Mouse (Mus musculus): ENCODE data around the gene 1810013L24Rik. TPM values are rescaled to one million over a fixed set of nuclear protein-coding genes. Genes with fewer than 3 reads are reported as not detected.

1810013L24Rik gene
- polyA plus RNA-seq, 1 experiment from 2014 or later, result 21.6 TPM

DNA sequence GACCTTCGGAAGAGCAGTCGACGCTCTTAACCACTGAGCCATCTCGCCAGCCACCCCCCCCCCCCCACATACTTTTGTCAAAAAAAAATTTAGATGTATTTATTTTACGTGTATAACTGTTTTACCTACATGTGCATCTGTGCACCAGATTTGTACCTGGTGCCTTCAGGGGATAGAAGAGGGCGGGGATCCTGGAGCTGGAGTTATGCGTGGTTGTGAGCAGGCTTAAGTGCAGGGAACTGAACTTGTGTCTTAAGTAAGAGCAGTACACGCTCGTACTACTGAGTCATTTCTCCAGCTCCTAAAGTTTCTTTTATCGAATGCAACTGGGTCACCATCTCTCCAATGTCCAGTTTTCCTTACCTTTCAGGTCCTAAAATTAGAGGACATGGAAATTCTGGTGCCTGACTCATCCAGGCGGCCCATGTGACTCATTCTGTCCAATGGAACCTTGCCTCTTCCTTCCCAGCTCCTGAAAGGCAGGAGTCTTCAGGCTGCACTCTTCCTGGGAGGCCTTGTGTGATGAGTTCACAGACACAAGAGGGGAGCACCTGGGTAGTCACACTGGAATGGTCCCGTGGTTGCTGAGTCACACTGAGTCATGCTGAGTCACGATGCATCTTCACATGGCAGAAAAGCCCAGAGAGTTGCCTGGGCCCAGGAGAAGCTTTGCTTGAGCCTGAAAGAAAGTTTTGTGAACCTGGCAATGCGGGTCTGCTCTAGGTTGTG is 19.3 kb upstream of the 1810013L24Rik start:
- Histone ChIP-seq H3K27ac (replicated peaks) (no peak overlapping the region), H3K27me3 (no peaks in the 10 kb centered on the region), H3K36me3 (no peaks in the 10 kb centered on the region), H3K4me2 (replicated peaks) (no peak overlapping the region), H3K9ac (no peak overlapping the region), H3K9me3 (replicated peaks) (no peaks in the 10 kb centered on the region), H3K4me3 (replicated peaks) (no peak overlapping the region), H3K4me1 (no peaks in the 10 kb centered on the region)
- ATAC-seq (ENCODE audit: insufficient number of reproducible peaks, low FRiP score, low TSS enrichment, low read depth), result no peak
- 85% methylated on average over 14 of the region's 14 CpGs for WGBS

- no peak for ATAC-seq (ENCODE audit: insufficient number of reproducible peaks, low FRiP score, low TSS enrichment, low read depth)
- no peak overlapping the region for H3K9ac ChIP-seq
- 79% methylated on average over 4 of the region's 4 CpGs for WGBS
- H3K36me3 ChIP-seq, result no peaks in the 10 kb centered on the region
- H3K4me2 ChIP-seq (replicated peaks), result no peak overlapping the region
- no peaks in the 10 kb centered on the region for H3K9me3 ChIP-seq (replicated peaks)
- H3K27ac ChIP-seq (replicated peaks), result no peak overlapping the region
- H3K4me1 ChIP-seq, result no peaks in the 10 kb centered on the region
- no peaks in the 10 kb centered on the region for H3K27me3 ChIP-seq
- no peak overlapping the region for H3K4me3 ChIP-seq (replicated peaks)
Observed at GRCm38 (mm10) chr16:8817872-8818271, 12.0 kb upstream of the 1810013L24Rik start.

- H3K4me2 ChIP-seq (replicated peaks), result no peak overlapping the region
- WGBS, result 47% methylated on average over 1 of the region's 1 CpGs
- H3K4me1 ChIP-seq, result no peaks in the 10 kb centered on the region
- no peak for ATAC-seq (ENCODE audit: insufficient number of reproducible peaks, low FRiP score, low TSS enrichment, low read depth)
- no peaks in the 10 kb centered on the region for H3K9me3 ChIP-seq (replicated peaks)
- H3K4me3 ChIP-seq (replicated peaks), result no peak overlapping the region
- H3K27me3 ChIP-seq, result no peaks in the 10 kb centered on the region
- no peak overlapping the region for H3K9ac ChIP-seq
- no peak overlapping the region for H3K27ac ChIP-seq (replicated peaks)
- H3K36me3 ChIP-seq, result no peaks in the 10 kb centered on the region
Observed at GRCm38 (mm10) chr16:8821429-8821828, 8.5 kb upstream of the 1810013L24Rik start.

DNA sequence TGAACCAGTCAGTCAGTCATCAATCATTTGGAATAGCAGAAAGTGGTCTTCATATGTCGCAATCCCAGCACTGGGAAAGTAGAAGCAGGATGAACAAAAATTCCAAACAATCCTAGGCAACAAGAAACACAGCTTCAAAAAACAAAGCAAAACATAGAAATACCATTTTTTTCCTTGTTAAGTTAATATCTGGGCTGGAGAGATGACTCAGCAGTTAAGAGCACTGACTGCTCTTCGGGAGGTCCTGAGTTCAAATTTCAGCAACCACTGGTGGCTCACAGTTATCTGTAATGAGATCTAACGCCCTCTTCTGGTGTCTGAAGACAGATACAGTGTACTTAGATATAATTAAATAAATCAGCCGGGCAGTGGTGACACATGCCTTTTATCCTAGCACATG is 7.3 kb upstream of the 1810013L24Rik start:
- Histone ChIP-seq H3K27me3 (no peaks in the 10 kb centered on the region), H3K4me2 (replicated peaks) (no peak overlapping the region), H3K9me3 (replicated peaks) (no peaks in the 10 kb centered on the region), H3K9ac (no peak overlapping the region), H3K4me3 (replicated peaks) (no peak overlapping the region), H3K27ac (replicated peaks) (no peak overlapping the region), H3K36me3 (no peaks in the 10 kb centered on the region), H3K4me1 (no peaks in the 10 kb centered on the region)
- WGBS, result 81% methylated on average over 4 of the region's 4 CpGs
- no peak for ATAC-seq (ENCODE audit: insufficient number of reproducible peaks, low FRiP score, low TSS enrichment, low read depth)

DNA sequence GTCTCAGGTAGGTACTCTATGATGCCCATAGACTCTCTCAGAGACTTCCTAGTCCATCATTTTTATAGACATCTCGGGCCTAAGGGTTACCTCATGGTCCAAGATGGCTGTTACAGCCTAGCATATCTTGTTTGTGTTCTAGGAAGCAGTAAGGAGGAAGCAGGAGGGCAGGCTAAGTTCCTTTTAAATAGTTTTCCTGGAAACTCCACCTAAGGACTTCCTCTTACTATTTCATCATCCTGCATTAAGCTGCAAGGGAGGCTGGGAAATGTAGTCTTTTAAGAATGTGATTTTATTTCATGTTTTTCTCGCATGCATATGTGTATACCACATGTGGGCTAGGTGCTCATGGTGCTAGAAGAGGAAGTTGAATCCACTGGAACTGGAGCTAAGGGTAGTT is 6.2 kb upstream of the 1810013L24Rik start:
- H3K4me1 ChIP-seq, result no peaks in the 10 kb centered on the region
- no peaks in the 10 kb centered on the region for H3K27me3 ChIP-seq
- H3K9me3 ChIP-seq (replicated peaks), result no peaks in the 10 kb centered on the region
- ATAC-seq (ENCODE audit: insufficient number of reproducible peaks, low FRiP score, low TSS enrichment, low read depth), result no peak
- H3K27ac ChIP-seq (replicated peaks), result no peak overlapping the region
- H3K36me3 ChIP-seq, result no peaks in the 10 kb centered on the region
- no peak overlapping the region for H3K4me2 ChIP-seq (replicated peaks)
- WGBS, result 57% methylated on average over 2 of the region's 2 CpGs
- H3K9ac ChIP-seq, result no peak overlapping the region
- no peak overlapping the region for H3K4me3 ChIP-seq (replicated peaks)

- H3K4me3 ChIP-seq (replicated peaks), result no peak overlapping the region
- peaks cover 10% of the 10 kb centered on the region for H3K4me1 ChIP-seq
- H3K36me3 ChIP-seq, result 0 out of 2 replicates have a peak, but pooled peaks cover under 1% of the 10 kb centered on the region
- no peak for ATAC-seq (ENCODE audit: insufficient number of reproducible peaks, low FRiP score, low TSS enrichment, low read depth)
- no peak overlapping the region for H3K4me2 ChIP-seq (replicated peaks)
- no peak overlapping the region for H3K9ac ChIP-seq
- no peaks in the 10 kb centered on the region for H3K27me3 ChIP-seq
- H3K27ac ChIP-seq (replicated peaks), result no peak overlapping the region
- H3K9me3 ChIP-seq (replicated peaks), result no peaks in the 10 kb centered on the region
- WGBS, result 85% methylated on average over 7 of the region's 7 CpGs
Observed at GRCm38 (mm10) chr16:8827366-8827765, 2.5 kb upstream of the 1810013L24Rik start.

DNA sequence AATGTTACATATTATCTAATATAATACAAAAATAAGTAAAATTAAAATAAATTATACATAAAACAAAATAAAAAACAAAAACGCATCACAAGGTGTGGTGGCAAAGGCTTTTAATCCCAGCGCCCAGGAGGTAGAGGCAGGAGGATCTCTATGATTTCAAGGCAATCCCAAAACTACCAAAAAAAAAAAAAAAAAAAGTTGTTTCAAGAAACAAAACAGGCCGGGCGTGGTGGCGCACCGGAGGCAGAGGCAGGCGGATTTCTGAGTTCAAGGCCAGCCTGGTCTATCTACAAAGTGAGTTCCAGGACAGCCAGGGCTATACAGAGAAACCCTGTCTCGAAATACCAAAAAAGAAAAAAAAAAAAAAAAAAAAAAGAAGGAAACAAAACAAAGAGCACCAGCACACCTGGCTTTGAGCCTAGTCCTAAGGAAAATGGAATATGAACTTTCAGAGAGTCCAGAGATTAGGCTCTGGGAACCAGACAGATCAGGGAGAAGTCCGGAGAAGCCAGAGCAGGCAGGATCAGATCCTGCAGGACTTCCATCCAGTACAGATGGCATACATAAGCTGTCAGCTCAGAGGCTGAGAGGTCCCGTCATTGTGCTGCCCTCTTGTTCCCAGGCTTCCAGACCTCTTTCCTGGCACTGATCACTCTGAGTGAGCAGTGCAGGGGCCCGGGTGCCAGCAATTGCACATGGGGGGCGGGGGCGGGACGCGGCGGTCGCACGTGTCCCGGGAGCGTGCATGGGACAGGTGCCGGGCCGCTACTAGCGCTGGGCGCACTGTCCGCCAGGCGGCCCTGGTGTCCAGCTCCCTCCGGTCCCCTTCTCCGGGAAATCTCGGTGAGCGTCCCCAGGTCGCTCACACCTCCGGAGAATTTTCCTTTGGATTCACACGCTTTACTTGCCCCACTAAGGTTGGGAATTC is 1.0 kb upstream of the 1810013L24Rik start:
- peak overlapping the region; percentile 98 for H3K4me3 ChIP-seq (replicated peaks)
- H3K27ac ChIP-seq (replicated peaks), result peak overlapping the region; percentile 94
- peak overlapping the region; percentile 98 for H3K4me2 ChIP-seq (replicated peaks)
- peak; percentile 15; the same call in 1 of the 2 replicates for ATAC-seq (ENCODE audit: insufficient number of reproducible peaks, low FRiP score, low TSS enrichment, low read depth)
- H3K4me1 ChIP-seq, result peaks cover 22% of the 10 kb centered on the region
- H3K27me3 ChIP-seq, result no peaks in the 10 kb centered on the region
- WGBS, result 8% methylated on average over 33 of the region's 33 CpGs
- H3K9me3 ChIP-seq (replicated peaks), result no peaks in the 10 kb centered on the region
- H3K36me3 ChIP-seq, result 0 out of 2 replicates have a peak, but pooled peaks cover 4% of the 10 kb centered on the region
- peak overlapping the region; percentile 59 for H3K9ac ChIP-seq

DNA sequence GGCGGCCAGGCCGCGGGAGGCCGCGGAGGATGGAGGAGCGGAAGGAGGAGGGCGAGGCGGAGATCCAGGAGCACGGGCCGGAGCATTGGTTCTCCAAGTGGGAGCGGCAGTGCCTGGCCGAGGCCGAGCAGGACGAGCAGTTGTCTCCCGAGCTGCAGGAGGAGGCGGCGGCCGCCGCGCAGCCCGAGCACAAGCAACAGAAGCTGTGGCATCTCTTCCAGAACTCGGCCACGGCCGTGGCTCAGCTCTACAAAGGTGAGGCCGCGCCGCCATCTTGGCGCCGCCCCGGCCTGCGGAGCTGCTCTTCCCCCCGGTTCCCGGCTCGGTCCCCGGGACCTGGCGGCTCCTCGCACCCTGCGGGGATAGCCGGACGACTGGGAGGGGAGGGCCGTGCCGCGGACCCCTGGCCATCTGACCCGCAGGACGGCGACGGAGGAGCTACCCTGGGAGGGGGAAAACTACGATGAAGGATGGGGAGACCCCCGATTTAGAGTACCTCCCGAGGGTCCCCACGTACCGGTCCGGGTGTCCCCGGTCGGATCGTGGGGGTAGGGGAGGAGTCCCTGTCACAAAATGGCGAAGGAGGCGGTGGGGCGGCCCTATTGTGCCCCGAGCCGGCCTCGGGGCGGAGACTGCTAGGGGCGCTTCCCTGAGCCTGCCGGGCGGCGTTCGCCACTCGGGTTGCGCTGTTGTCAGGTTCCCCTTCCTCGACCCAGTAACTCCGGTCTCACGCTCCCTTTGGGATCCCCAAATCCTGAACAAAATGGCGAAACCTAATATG is 721 bp downstream of the 1810013L24Rik start:
- under 1% methylated on average over 74 of the region's 74 CpGs for WGBS

GRCm38 (mm10) chr16:8831241-8831640 is 1.3 kb downstream of the 1810013L24Rik start:
- Histone ChIP-seq H3K4me1 (peaks cover 23% of the 10 kb centered on the region), H3K27me3 (no peaks in the 10 kb centered on the region), H3K9me3 (replicated peaks) (no peaks in the 10 kb centered on the region), H3K27ac (replicated peaks) (peak overlapping the region; percentile 93), H3K4me3 (replicated peaks) (peak overlapping the region; percentile 98), H3K36me3 (peaks cover 10% of the 10 kb centered on the region; the same call in 1 of the 2 replicates), H3K9ac (peak overlapping the region; percentile 95), H3K4me2 (replicated peaks) (peak overlapping the region; percentile 58)
- 2% methylated on average over 12 of the region's 12 CpGs for WGBS
- ATAC-seq (ENCODE audit: insufficient number of reproducible peaks, low FRiP score, low TSS enrichment, low read depth), result no peak

More for the DNA sequence above, 721 bp downstream of the 1810013L24Rik start:
- peak overlapping the region; percentile 93 for H3K27ac ChIP-seq (replicated peaks)
- peak; percentile 18; the same call in 1 of the 2 replicates for ATAC-seq (ENCODE audit: insufficient number of reproducible peaks, low FRiP score, low TSS enrichment, low read depth)
- no peaks in the 10 kb centered on the region for H3K27me3 ChIP-seq
- peak overlapping the region; percentile 98 for H3K4me3 ChIP-seq (replicated peaks)
- H3K4me2 ChIP-seq (replicated peaks), result peak overlapping the region; percentile 58
- H3K9me3 ChIP-seq (replicated peaks), result no peaks in the 10 kb centered on the region
- peaks cover 10% of the 10 kb centered on the region; the same call in 1 of the 2 replicates for H3K36me3 ChIP-seq
- peak overlapping the region; percentile 95 for H3K9ac ChIP-seq
- H3K4me1 ChIP-seq, result peaks cover 23% of the 10 kb centered on the region

DNA sequence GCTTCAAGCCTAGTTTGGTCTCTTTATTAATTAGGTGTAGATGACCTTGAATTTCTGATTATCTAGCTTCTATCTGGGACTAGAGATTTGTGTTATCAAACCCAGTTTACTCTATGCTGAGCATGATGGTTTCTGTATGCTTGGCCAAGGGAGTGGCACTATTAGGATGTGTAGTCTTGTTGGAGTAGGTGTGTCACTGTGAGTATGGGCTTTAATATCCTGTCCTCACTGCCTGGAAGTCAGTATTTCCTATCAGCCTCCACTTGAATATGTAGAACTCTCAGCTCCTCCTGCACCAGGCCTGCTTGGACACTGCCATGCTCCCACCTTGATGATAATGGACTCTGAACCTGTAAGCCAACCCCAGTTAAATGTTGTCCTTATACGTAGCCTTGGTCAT is 7.0 kb downstream of the 1810013L24Rik start:
- Histone ChIP-seq H3K36me3 (peaks cover 41% of the 10 kb centered on the region), H3K9me3 (replicated peaks) (no peaks in the 10 kb centered on the region), H3K27me3 (no peaks in the 10 kb centered on the region), H3K4me2 (replicated peaks) (no peak overlapping the region), H3K9ac (no peak overlapping the region), H3K4me1 (peaks cover 15% of the 10 kb centered on the region), H3K27ac (replicated peaks) (no peak overlapping the region), H3K4me3 (replicated peaks) (no peak overlapping the region)
- no peak for ATAC-seq (ENCODE audit: insufficient number of reproducible peaks, low FRiP score, low TSS enrichment, low read depth)
- 92% methylated on average over 1 of the region's 1 CpGs for WGBS

GRCm38 (mm10) chr16:8837595-8837994 is 7.7 kb downstream of the 1810013L24Rik start:
- Histone ChIP-seq H3K4me1 (peaks cover 11% of the 10 kb centered on the region), H3K27me3 (no peaks in the 10 kb centered on the region), H3K9me3 (replicated peaks) (no peaks in the 10 kb centered on the region), H3K4me2 (replicated peaks) (no peak overlapping the region), H3K36me3 (peaks cover 41% of the 10 kb centered on the region), H3K9ac (no peak overlapping the region), H3K4me3 (replicated peaks) (no peak overlapping the region), H3K27ac (replicated peaks) (no peak overlapping the region)
- no peak for ATAC-seq (ENCODE audit: insufficient number of reproducible peaks, low FRiP score, low TSS enrichment, low read depth)
- 97% methylated on average over 1 of the region's 1 CpGs for WGBS

Measured in embryonic facial prominence, embryonic 15.5 days (tissue).